Mouse (Mus musculus) bone marrow macrophage, adult 2 months (primary cell): ENCODE data around the gene Calcrl. TPM values are rescaled to one million over a fixed set of nuclear protein-coding genes. Genes with fewer than 3 reads are reported as not detected.

Experiments
- H3K27ac ChIP-seq: 2 replicates; pipeline ENCODE4 v1.5.1; 2012; ENCODE audit warnings: low read depth, low read length; ENCODE audit not compliant: insufficient read depth
- H3K4me1 ChIP-seq: 2 replicates; pipeline ENCODE4 v1.6.1; 2012; ENCODE audit warnings: low read length; ENCODE audit not compliant: control insufficient read depth, insufficient read depth
- H3K4me3 ChIP-seq: 2 replicates; pipeline ENCODE4 v1.5.1; 2012; ENCODE audit warnings: mild to moderate bottlenecking, low read length, moderate library complexity; ENCODE audit not compliant: insufficient read depth
- CTCF ChIP-seq: IDR thresholded peaks from 2 replicates; pipeline ENCODE4 v1.5.1; 2012; ENCODE audit warnings: low read depth, mild to moderate bottlenecking, low read length, moderate library complexity
- POLR2A ChIP-seq: IDR thresholded peaks from 2 replicates; pipeline ENCODE4 v1.6.1; 2012; ENCODE audit warnings: mild to moderate bottlenecking, low read depth, low read length, borderline replicate concordance
- polyA plus RNA-seq: library from polyadenylated mRNA; stranded (reverse); fragments of >200 nt; gene quantifications from 2 replicates; pipeline ENCODE4 v1.2.4, GENCODE M21; 2012; ENCODE audit not compliant: missing spikeins, insufficient read depth, insufficient read length

Gene Calcrl
- polyA plus RNA-seq, 1 experiment: 29.1 TPM

DNA sequence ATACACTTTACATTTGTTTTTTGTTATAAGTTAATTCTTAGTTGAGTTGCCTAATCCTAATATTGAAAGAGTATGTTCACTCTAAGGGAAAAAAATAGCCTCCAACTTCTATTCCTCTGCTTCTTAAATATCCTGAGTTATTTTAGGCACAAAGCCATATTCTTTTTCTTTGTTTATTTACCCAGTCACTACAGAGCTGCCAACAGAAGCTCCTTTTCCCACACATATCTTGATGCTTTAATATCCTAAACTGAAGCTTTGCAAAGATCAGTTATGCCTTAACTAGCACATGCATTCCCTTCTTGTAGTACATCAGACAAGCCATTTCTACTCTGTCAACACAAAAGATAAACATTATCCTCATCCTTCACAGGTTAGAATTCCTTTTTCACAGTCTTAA is 42.7 kb downstream of the Calcrl start:
- no peak overlapping the region for H3K4me3 ChIP-seq
- H3K4me1 ChIP-seq: peaks cover 18% of the 10 kb centered on the region
- H3K27ac ChIP-seq: no peak overlapping the region
- TF ChIP-seq CTCF (no peak), POLR2A (no peak)

DNA sequence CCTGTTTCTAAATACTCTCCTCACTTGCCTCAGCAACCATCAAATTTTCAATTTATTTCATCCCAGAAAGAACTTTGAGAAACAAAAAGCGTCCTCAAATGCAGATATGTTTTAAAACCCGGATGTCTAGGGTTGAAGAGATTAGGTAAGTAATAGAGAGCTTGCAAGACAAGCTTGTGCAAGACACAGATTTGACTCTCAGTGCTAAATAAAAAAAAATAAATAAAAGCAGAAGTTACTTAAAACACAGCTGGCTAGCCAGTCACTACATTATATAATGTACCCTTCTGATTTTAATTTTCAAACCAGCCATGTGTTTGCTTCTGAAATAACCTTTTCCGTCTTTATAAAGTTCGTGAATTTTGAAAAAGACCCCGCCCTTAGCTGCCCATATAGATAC is 43.2 kb downstream of the Calcrl start:
- H3K4me3 ChIP-seq: no peak overlapping the region
- TF ChIP-seq POLR2A (no peak), CTCF (no peak)

DNA sequence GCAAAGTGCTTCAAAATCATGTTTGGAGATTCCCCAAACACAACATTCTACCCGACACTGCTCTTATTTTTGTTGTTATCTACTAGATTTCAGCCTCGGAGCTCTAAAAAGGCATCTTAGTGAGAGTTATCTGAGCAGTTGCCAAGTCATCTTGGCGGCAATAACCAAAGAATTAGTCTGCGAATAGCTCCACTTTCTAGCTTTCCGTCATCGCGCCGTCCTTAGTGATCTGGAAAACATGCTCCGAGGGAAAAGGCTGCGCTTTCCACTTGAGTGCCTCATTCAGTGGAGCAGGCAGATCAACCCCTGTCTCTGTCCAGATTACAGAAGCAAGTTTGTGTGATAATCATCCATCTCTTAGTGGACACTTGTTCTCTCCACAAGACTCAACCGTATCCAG is 44.4 kb downstream of the Calcrl start:
- TF ChIP-seq POLR2A (no peak), CTCF (no peak)
- H3K4me1 ChIP-seq: peaks cover 12% of the 10 kb centered on the region
- H3K4me3 ChIP-seq: no peak overlapping the region
- H3K27ac ChIP-seq: no peak overlapping the region

More for the DNA sequence above, 43.2 kb downstream of the Calcrl start:
- Histone ChIP-seq H3K27ac (no peak overlapping the region), H3K4me1 (peaks cover 13% of the 10 kb centered on the region)

DNA sequence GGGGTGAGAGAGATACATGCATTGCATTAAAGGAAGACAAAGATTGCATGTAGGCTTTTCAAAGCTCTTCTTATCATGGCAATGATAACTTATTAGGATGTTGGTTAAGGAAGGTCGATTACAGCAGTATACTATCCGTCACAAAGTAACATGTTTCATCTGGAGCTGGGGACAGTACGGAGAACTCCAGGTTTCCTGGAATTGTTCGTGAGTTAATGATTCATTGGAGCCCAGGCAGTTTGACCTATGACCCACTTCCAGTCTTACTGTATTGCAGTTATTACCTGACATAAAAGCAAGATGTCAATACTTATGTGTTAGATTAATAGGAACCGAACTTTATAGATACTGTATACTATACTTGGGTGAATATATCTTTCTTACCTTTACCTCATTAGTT is 46.5 kb downstream of the Calcrl start:
- no peak for TF ChIP-seq CTCF
- H3K4me3 ChIP-seq: no peak overlapping the region
- no peak overlapping the region for H3K27ac ChIP-seq
- peaks cover 12% of the 10 kb centered on the region for H3K4me1 ChIP-seq

DNA sequence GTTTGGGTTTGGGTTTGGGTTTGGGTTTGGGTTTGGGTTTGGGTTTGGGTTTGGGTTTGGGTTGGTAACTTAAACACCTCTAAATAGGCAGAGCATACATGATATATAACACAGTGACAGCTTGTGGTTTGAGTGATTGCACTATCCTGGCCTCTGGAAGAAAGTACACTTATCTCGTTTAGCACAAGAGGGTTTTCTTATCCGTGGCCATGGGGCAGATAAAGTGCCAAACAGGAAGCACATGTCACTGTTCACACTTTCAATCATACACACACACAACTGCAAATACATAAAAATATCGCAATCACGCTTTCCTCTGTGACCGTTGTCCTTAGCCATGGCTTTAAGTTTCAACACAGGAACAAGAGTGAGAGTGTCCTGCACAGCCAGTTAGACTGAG is 56.0 kb downstream of the Calcrl start:
- H3K4me3 ChIP-seq: no peak overlapping the region
- TF ChIP-seq POLR2A: no peak
- TF ChIP-seq CTCF: no peak
- no peak overlapping the region for H3K27ac ChIP-seq
- 0 out of 2 replicates have a peak, but pooled peaks cover 2% of the 10 kb centered on the region for H3K4me1 ChIP-seq

DNA sequence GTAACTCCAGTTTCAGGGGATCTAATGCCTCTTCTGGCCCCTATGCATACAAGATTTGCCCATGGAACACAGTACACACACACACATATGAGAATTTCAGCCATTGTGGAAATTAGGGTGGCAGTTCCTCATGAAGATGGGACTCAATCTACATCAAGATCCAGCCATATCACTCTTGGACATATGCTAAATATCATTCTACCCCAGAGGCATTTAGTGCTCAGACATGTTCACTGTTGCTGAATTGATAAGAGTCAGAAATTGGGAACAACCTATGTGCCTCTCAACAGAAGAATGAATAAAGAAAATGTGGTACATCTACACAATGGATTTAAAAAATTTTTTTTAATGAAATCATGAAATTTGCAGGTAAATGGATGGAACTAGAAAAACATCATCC is 58.5 kb downstream of the Calcrl start:
- H3K4me3 ChIP-seq: no peak overlapping the region
- H3K27ac ChIP-seq: no peak overlapping the region
- TF ChIP-seq CTCF (no peak), POLR2A (no peak)

DNA sequence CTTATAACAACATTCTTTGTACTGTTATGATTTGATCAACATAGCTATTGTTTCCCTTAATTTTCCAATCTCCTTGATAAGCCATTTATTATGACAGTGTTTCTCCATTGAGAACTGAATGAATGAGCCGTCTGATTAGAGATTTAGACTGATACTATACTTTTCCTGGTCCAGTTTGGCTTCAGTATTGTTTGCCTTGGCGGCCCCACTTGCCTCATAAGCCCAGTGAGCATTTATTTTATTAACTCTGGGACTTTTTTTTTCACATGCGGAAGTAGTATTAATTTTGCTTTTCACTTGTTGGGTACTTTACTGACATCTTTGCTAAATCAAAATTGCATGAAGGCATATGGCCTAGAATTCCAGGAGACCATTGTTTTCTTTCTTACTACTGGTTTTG is 59.9 kb downstream of the Calcrl start:
- Histone ChIP-seq H3K4me3 (no peak overlapping the region), H3K27ac (no peak overlapping the region), H3K4me1 (0 out of 2 replicates have a peak, but pooled peaks cover under 1% of the 10 kb centered on the region)
- TF ChIP-seq POLR2A (no peak), CTCF (no peak)

More for the DNA sequence above, 58.5 kb downstream of the Calcrl start:
- H3K4me1 ChIP-seq: 0 out of 2 replicates have a peak, but pooled peaks cover 2% of the 10 kb centered on the region

DNA sequence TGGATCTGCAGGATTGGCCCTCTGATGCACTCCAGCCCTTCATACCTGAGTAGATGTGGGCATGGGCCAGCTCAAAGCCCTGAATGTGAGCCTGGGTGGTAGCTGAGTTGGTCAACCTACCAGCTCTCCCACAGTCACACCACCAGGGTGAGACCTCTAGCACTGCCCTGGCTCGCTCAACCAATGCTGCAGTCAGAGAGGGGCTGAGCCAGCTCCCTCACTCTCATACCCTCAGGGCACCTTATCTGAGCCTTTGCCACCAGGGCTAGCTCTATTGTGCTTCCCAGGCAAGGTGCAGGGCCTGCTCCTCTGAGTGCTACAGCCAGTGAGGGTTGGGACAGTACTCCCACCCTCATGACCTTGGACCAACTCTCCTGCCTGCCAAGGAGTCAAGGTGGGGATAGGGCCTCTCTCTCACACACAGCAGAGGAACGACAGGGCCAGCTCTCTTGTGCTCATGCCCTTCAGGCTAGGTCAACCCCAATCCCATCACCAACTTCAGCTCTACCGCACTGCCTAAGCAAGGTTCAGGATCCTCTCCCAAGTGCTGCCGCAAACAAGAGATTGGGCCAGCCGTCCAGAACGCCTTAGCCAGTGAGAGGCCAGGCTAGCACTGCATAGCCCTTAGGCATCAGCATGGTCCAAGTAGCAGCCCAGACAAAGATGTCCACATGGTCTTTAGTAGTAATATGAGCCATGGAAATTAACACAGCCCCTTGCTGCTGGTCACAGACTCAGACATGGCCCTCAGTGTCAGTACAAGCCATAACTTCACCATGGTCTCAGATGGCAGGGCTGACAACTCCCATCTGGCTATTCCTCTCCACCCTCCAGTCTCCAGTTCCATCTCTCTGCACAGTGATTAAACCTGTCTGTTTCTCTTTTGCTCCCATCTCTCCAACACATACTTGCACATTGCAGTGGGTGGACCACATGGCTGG is 62.2 kb downstream of the Calcrl start:
- no peak for TF ChIP-seq POLR2A
- no peak for TF ChIP-seq CTCF
- H3K4me3 ChIP-seq: no peak overlapping the region
- no peak overlapping the region for H3K27ac ChIP-seq
- peaks cover 3% of the 10 kb centered on the region for H3K4me1 ChIP-seq

DNA sequence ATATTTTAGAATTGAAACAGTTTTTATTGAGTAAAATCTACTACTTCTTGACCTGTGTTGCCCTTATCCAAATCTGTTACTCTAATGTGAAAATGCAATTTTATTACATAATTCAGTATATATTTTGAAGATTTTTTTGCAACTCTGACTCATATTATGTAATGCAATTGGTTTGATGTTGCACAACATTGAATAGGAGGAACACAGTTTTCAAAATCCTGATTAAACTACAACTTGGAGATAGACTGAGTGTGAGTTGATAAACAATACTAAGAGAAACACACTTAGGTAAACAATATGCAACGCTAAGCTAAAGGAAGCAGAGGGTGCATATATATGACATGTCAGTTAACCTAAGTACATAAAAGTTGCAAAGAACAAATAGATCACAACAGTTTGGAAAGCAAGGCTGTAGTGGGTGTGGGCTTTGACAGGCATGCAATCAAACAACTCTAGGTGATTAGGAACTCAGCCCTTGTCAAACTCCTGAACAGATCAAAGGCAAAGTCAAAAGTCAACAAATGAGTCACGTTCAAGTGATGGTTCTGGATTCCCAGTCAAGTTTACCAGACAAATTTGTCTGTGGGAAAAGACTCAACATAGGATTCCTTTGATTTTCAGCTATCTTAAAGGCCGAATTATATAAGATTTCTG is 66.4 kb downstream of the Calcrl start:
- Histone ChIP-seq H3K27ac (no peak overlapping the region), H3K4me3 (no peak overlapping the region), H3K4me1 (peaks cover 6% of the 10 kb centered on the region)
- TF ChIP-seq POLR2A: no peak
- TF ChIP-seq CTCF: no peak

DNA sequence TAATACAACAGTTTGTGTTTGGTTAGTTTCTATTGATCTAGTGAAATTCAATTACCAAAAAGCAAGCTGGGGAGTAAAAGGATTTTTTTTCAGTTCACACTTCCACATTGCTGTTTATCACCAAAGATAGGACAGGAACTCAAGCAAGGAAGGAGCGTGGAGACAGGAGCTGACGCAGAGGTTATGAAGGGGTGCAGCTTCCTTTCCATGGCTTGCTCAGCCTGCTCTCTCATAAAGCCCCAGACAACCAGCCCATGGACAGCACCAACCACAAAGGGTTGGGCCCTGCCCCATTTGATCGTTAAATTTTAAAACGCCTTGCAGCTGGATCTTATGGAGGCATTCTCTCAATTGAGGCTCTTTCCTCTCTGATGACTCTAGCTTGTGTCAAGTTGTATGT is 69.9 kb downstream of the Calcrl start:
- no peak for TF ChIP-seq POLR2A
- no peak for TF ChIP-seq CTCF
- H3K4me3 ChIP-seq: no peak overlapping the region
- peaks cover 6% of the 10 kb centered on the region for H3K4me1 ChIP-seq
- no peak overlapping the region for H3K27ac ChIP-seq
